Mouse (Mus musculus): ENCODE measurements around the gene Parn. TPM values are rescaled to one million over a fixed set of nuclear protein-coding genes. Genes with fewer than 3 reads are reported as not detected.

Gene Parn
- polyA plus RNA-seq, 1 experiment from 2014 or later: 38.7 TPM

DNA sequence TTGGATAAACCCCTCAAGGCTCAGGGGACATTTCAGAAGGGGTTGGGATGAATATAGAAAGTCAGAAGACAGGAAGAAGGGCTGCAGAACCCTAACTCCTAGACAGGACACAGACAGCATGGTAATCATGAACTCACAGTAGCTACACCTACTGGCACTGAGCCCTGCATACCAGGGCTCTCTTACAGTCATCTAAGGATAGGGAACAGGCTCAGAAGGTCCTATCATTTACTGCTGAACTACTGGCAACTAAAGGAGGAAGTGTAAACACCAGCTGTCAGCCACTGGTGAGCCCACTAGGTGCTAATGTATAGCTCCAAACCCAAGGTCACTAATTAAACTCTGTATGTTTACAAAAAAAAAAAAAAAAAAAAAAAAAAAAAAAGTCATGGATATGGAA, 56.6 kb downstream of the Parn start:
- Histone ChIP-seq H3K9ac (ENCODE audit: low read length) (no peak overlapping the region), H3K27ac (ENCODE audit: low read length) (peak overlapping the region; percentile 90), H3K9me3 (replicated peaks; ENCODE audit: control insufficient read depth, low read length) (no peaks in the 10 kb centered on the region), H3K4me1 (ENCODE audit: control insufficient read depth, insufficient read depth, low read length) (peaks cover 17% of the 10 kb centered on the region), H3K27me3 (ENCODE audit: control insufficient read depth, insufficient read depth, low read length) (no peaks in the 10 kb centered on the region), H3K4me2 (ENCODE audit: low read depth, low read length) (peak overlapping the region; percentile 23; the same call in 1 of the 2 replicates), H3K4me3 (replicated peaks; ENCODE audit: low read length) (no peak overlapping the region), H3K36me3 (ENCODE audit: control insufficient read depth, insufficient read depth, low read length) (no peaks in the 10 kb centered on the region)
- peak; percentile 81 for ATAC-seq (ENCODE audit: insufficient read depth, low FRiP score)

DNA sequence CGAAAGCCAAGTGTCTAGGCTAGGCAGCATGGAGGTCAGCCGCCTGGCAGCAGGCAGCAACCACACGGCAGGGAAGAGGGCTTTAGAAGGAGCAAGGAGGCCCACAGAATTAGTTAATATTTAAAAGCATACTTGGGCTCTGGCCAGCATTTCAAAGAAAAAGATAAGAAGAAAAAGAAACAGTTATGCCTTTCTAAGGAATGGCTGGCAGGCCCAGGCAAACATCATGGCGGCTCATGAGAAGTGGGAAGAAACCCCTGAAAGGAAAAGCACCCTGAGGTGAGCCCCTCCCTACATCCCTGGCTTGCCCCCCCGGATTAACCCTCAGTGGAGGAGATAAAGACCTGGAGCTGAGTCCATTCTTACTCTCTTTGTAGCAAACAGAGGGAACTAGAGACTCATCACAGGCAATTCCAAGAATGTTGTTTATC, 57.0 kb downstream of the Parn start:
- peak; percentile 86 for ATAC-seq (ENCODE audit: insufficient read depth, low FRiP score)
- peak overlapping the region; percentile 90 for H3K27ac ChIP-seq (ENCODE audit: low read length)
- no peak overlapping the region for H3K4me3 ChIP-seq (replicated peaks; ENCODE audit: low read length)
- no peak overlapping the region for H3K9ac ChIP-seq (ENCODE audit: low read length)
- no peaks in the 10 kb centered on the region for H3K27me3 ChIP-seq (ENCODE audit: control insufficient read depth, insufficient read depth, low read length)
- H3K4me1 ChIP-seq (ENCODE audit: control insufficient read depth, insufficient read depth, low read length): peaks cover 17% of the 10 kb centered on the region
- peak overlapping the region; percentile 23; the same call in 1 of the 2 replicates for H3K4me2 ChIP-seq (ENCODE audit: low read depth, low read length)
- H3K9me3 ChIP-seq (replicated peaks; ENCODE audit: control insufficient read depth, low read length): no peaks in the 10 kb centered on the region
- no peaks in the 10 kb centered on the region for H3K36me3 ChIP-seq (ENCODE audit: control insufficient read depth, insufficient read depth, low read length)
- 28% methylated on average over 5 of the region's 5 CpGs for WGBS

GRCm38 (mm10) chr16:13608705-13609085, 59.3 kb downstream of the Parn start:
- no peak for ATAC-seq (ENCODE audit: insufficient read depth, low FRiP score)
- no peak overlapping the region for H3K4me2 ChIP-seq (ENCODE audit: low read depth, low read length)
- H3K27me3 ChIP-seq (ENCODE audit: control insufficient read depth, insufficient read depth, low read length): no peaks in the 10 kb centered on the region
- peaks cover 17% of the 10 kb centered on the region for H3K4me1 ChIP-seq (ENCODE audit: control insufficient read depth, insufficient read depth, low read length)
- H3K4me3 ChIP-seq (replicated peaks; ENCODE audit: low read length): no peak overlapping the region
- H3K9ac ChIP-seq (ENCODE audit: low read length): no peak overlapping the region
- no peaks in the 10 kb centered on the region for H3K36me3 ChIP-seq (ENCODE audit: control insufficient read depth, insufficient read depth, low read length)
- H3K9me3 ChIP-seq (replicated peaks; ENCODE audit: control insufficient read depth, low read length): no peaks in the 10 kb centered on the region
- 87% methylated on average over 1 of the region's 1 CpGs for WGBS
- H3K27ac ChIP-seq (ENCODE audit: low read length): no peak overlapping the region

DNA sequence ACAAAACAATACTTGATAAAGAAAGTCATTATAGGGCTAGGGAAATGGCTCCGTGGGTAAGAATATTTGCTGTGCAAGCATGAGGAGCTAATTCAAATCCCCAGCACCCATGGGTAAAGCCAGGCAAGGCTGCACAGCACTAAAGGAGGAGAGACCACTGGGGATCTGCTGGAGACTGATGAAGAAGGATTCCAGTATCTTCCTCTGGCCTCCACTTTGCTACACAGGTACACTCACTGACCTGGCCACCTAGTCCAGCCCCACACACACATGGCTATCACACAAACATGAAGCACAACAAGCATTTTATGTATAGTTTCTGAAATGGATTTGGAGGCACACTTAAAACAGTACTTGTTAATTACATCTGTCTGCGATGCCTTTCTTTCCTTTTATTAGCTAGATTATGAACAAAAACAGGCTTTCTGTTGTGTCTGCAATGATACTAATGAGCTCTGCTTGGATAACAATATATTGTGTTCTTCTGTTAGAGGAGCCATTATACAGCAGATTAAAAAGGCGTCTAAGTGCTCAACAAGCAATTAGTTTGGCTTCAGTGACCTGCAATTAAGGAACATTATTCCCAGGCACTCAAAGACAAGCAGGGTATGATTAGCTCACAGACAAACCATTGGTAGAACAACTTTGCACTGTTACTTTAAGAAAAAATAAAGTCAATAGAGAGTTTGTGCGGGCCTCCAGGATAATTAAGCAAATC, 59.8 kb downstream of the Parn start:
- Histone ChIP-seq H3K9ac (ENCODE audit: low read length) (no peak overlapping the region), H3K27me3 (ENCODE audit: control insufficient read depth, insufficient read depth, low read length) (no peaks in the 10 kb centered on the region), H3K27ac (ENCODE audit: low read length) (no peak overlapping the region), H3K4me3 (replicated peaks; ENCODE audit: low read length) (no peak overlapping the region), H3K36me3 (ENCODE audit: control insufficient read depth, insufficient read depth, low read length) (no peaks in the 10 kb centered on the region), H3K9me3 (replicated peaks; ENCODE audit: control insufficient read depth, low read length) (no peaks in the 10 kb centered on the region), H3K4me1 (ENCODE audit: control insufficient read depth, insufficient read depth, low read length) (peaks cover 17% of the 10 kb centered on the region), H3K4me2 (ENCODE audit: low read depth, low read length) (no peak overlapping the region)
- no peak for ATAC-seq (ENCODE audit: insufficient read depth, low FRiP score)
- WGBS: 78% methylated on average over 4 of the region's 4 CpGs

DNA sequence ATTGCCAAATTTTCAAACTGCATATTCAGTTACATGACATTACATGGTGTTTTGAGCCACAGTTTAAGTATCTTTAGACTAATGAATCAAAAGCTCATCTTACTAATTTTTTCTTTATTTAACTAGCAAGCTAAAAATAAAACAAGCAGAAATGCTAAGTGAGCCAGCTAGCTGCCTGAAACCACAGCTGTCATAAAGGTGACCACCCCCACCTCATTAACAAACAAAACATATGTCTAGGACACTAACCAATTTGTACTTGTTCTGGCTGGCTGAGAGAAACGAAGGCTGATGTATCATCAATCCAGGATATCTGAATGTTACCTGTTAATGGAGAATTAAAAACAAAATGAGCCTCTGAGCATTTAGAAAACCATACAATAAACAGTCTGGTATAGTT, 65.2 kb downstream of the Parn start:
- no peak overlapping the region for H3K27ac ChIP-seq (ENCODE audit: low read length)
- H3K9me3 ChIP-seq (replicated peaks; ENCODE audit: control insufficient read depth, low read length): peaks cover 2% of the 10 kb centered on the region; the same call in 1 of the 2 replicates
- H3K36me3 ChIP-seq (ENCODE audit: control insufficient read depth, insufficient read depth, low read length): 0 out of 2 replicates have a peak, but pooled peaks cover 2% of the 10 kb centered on the region
- H3K9ac ChIP-seq (ENCODE audit: low read length): no peak overlapping the region
- H3K27me3 ChIP-seq (ENCODE audit: control insufficient read depth, insufficient read depth, low read length): no peaks in the 10 kb centered on the region
- WGBS: 54% methylated on average over 1 of the region's 1 CpGs
- no peak overlapping the region for H3K4me3 ChIP-seq (replicated peaks; ENCODE audit: low read length)
- no peak for ATAC-seq (ENCODE audit: insufficient read depth, low FRiP score)
- no peak overlapping the region for H3K4me2 ChIP-seq (ENCODE audit: low read depth, low read length)
- H3K4me1 ChIP-seq (ENCODE audit: control insufficient read depth, insufficient read depth, low read length): no peaks in the 10 kb centered on the region

DNA sequence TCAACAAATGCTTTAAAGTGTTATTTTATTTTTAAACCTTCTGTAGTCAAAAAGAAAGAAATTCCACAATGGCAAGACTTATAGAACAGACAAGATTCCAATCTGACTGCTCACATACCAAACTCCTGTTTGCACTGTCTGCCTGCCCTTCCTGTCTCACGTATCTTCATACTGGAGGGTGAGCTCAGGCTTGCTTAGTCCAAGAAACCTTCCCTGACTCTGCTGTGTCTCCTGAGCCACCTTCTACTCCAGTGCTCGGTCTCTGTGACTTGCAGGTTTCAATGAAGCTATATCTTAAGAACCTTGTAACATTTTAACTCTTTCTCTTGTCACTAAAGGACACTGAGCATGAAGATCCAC, 78.9 kb downstream of the Parn start:
- Histone ChIP-seq H3K4me2 (ENCODE audit: low read depth, low read length) (no peak overlapping the region), H3K36me3 (ENCODE audit: control insufficient read depth, insufficient read depth, low read length) (peaks cover 6% of the 10 kb centered on the region), H3K9ac (ENCODE audit: low read length) (no peak overlapping the region), H3K27me3 (ENCODE audit: control insufficient read depth, insufficient read depth, low read length) (no peaks in the 10 kb centered on the region), H3K9me3 (replicated peaks; ENCODE audit: control insufficient read depth, low read length) (no peaks in the 10 kb centered on the region), H3K4me1 (ENCODE audit: control insufficient read depth, insufficient read depth, low read length) (peaks cover 28% of the 10 kb centered on the region), H3K4me3 (replicated peaks; ENCODE audit: low read length) (no peak overlapping the region), H3K27ac (ENCODE audit: low read length) (peak overlapping the region; percentile 69)
- WGBS: 45% methylated on average over 2 of the region's 2 CpGs
- peak; percentile 20; the same call in 1 of the 2 replicates for ATAC-seq (ENCODE audit: insufficient read depth, low FRiP score)

DNA sequence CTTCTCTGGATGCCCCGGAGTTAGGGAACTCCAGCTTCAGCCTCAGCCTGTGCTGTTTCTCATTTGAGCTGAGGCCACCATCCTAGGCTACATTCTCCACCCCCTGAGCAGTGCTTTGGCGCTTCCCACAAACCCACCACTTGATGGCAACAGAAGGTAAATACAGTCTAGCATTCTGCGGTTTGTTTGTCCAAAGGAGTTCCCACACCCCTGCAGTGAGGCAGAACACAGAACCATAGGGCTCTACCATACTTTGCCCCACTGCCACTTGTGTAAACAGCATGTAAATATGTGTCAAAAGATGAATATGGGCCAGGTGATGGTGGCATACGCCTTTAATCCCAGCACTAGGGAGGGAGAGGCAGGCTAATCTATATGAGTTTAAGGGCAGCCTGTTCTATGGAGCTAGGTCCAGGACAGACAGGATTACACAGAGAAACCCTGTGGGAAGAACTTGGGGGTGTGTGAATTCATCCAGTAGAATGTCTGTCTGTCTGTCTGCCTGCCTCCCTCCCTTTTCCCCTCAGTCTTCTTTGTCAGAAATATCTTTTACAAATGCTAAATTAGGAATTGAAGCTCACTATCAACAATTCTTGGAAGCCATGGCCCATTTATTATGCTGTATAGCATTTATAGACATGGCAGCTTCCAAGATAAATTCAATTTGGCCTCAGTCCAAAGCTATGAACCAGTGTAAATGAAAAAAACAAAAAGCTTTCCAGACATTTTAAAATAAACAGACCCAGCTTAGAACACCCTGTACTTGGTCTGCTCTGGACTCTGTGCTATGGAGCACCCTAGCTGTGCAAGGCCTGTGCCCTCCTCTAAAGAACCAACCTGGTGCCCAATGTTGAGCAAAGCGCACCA, 79.6 kb downstream of the Parn start:
- H3K27ac ChIP-seq (ENCODE audit: low read length): peak overlapping the region; percentile 69
- peaks cover 28% of the 10 kb centered on the region for H3K4me1 ChIP-seq (ENCODE audit: control insufficient read depth, insufficient read depth, low read length)
- peak; percentile 80 for ATAC-seq (ENCODE audit: insufficient read depth, low FRiP score)
- WGBS: 49% methylated on average over 5 of the region's 5 CpGs
- H3K9ac ChIP-seq (ENCODE audit: low read length): no peak overlapping the region
- H3K4me3 ChIP-seq (replicated peaks; ENCODE audit: low read length): no peak overlapping the region
- no peaks in the 10 kb centered on the region for H3K9me3 ChIP-seq (replicated peaks; ENCODE audit: control insufficient read depth, low read length)
- H3K27me3 ChIP-seq (ENCODE audit: control insufficient read depth, insufficient read depth, low read length): no peaks in the 10 kb centered on the region
- no peak overlapping the region for H3K4me2 ChIP-seq (ENCODE audit: low read depth, low read length)
- no peaks in the 10 kb centered on the region for H3K36me3 ChIP-seq (ENCODE audit: control insufficient read depth, insufficient read depth, low read length)

DNA sequence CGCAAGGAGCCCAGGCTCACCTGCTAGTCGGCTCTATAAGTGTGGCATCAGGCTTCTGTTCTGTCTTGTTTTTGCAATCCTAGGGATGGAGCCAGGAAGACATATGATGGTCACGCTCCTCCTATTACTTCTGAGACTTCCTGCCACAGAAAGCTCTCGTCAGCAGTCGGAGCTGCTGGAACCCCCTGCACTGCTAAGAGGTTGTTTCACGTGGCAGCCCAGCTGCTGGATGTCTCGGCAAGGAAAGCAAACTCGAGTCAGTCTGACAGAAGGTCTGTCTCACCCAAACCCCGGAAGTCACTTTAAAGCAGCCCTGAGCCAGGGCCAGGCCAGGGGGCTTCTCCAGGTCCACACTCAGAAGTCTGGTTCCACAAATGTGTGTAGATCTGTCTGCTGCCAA, 82.7 kb downstream of the Parn start:
- Histone ChIP-seq H3K4me3 (replicated peaks; ENCODE audit: low read length) (no peak overlapping the region), H3K9ac (ENCODE audit: low read length) (no peak overlapping the region), H3K36me3 (ENCODE audit: control insufficient read depth, insufficient read depth, low read length) (no peaks in the 10 kb centered on the region), H3K4me2 (ENCODE audit: low read depth, low read length) (no peak overlapping the region), H3K27ac (ENCODE audit: low read length) (0 out of 2 replicates have a peak overlapping the region, but pooled peaks have one; percentile 16), H3K27me3 (ENCODE audit: control insufficient read depth, insufficient read depth, low read length) (no peaks in the 10 kb centered on the region), H3K9me3 (replicated peaks; ENCODE audit: control insufficient read depth, low read length) (no peaks in the 10 kb centered on the region), H3K4me1 (ENCODE audit: control insufficient read depth, insufficient read depth, low read length) (peaks cover 28% of the 10 kb centered on the region)
- no peak for ATAC-seq (ENCODE audit: insufficient read depth, low FRiP score)
- 52% methylated on average over 9 of the region's 9 CpGs for WGBS

DNA sequence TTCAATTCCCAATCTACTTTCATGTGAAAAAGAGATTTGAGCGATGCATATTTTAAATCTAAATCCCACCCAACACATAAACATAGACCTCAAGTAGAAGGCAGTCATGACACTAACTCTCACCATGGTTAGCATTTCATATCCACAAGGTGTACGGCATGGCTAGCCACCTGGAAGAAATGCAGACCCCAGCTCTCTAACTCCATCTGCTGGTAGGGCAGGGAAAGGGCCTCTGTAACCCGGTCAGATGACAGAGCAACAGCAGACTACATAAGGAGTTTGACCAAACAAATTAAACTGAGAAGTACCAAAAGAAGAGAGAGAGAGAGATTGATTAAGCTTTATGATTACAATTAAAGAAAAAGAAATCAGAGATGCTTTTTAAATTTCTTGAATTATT, 87.2 kb downstream of the Parn start:
- H3K4me2 ChIP-seq (ENCODE audit: low read depth, low read length): no peak overlapping the region
- no peak overlapping the region for H3K9ac ChIP-seq (ENCODE audit: low read length)
- no peaks in the 10 kb centered on the region for H3K4me1 ChIP-seq (ENCODE audit: control insufficient read depth, insufficient read depth, low read length)
- WGBS: 93% methylated on average over 3 of the region's 3 CpGs
- H3K27ac ChIP-seq (ENCODE audit: low read length): no peak overlapping the region
- no peaks in the 10 kb centered on the region for H3K27me3 ChIP-seq (ENCODE audit: control insufficient read depth, insufficient read depth, low read length)
- ATAC-seq (ENCODE audit: insufficient read depth, low FRiP score): no peak
- no peaks in the 10 kb centered on the region for H3K36me3 ChIP-seq (ENCODE audit: control insufficient read depth, insufficient read depth, low read length)
- no peaks in the 10 kb centered on the region for H3K9me3 ChIP-seq (replicated peaks; ENCODE audit: control insufficient read depth, low read length)
- no peak overlapping the region for H3K4me3 ChIP-seq (replicated peaks; ENCODE audit: low read length)
